Mouse (Mus musculus): ENCODE results near the gene Mansc1. TPM values are rescaled to one million over a fixed set of nuclear protein-coding genes. Genes with fewer than 3 reads are reported as not detected.

Mansc1 gene
- polyA plus RNA-seq (2012; ENCODE audit: low replicate concordance): 0.09 and 0.16 TPM in 2 replicates

GRCm38 (mm10) chr6:134631947-134632687, at the start of gene Mansc1:
Gene Mansc1 (minus strand): TSS chr6:134632488.

DNA sequence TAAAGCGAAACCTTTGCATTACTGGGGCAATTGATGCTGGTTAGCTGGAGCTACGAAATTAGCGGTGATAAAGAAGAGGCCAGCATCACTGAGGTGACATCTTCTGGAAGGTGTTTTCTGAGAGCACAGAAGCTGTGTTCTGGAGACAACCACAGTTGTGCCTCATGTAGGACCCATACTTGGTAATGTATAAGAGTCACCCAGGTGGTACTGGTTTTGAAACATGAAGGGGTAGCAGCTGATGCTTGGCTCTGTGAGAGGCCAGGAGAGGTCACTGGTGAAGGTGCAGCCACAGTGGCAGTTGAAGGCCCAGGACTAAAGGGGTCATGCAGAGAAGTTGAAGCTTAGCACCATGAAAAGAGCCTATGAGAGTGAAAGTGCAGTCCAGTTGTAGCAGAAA, 6.9 kb upstream of the Mansc1 start, which contains the start of gene Borcs5:
Gene Borcs5 (plus strand): TSS at position 301 of the 400 bp plus-strand sequence.

GRCm38 (mm10) chr6:134566818-134567485, 65.3 kb downstream of the Mansc1 start, which contains the start of gene Lrp6:
Gene Lrp6 (minus strand): TSS chr6:134566965.

Other genes with a start within 250 kb of the Mansc1 start
- gene Bcl2l14, start 236.2 kb downstream of the Mansc1 start, polyA plus RNA-seq (2012; ENCODE audit: low replicate concordance): not detected in 2 replicates
- gene Lrp6, start 65.5 kb downstream of the Mansc1 start, polyA plus RNA-seq (2012; ENCODE audit: low replicate concordance): 12.3 and 13.3 TPM in 2 replicates
- 17.6 and 25.2 TPM in 2 replicates for gene Borcs5, start 7.0 kb upstream of the Mansc1 start, polyA plus RNA-seq (2012; ENCODE audit: low replicate concordance)
- 1.6 and 3.2 TPM in 2 replicates for gene Dusp16, start 160.1 kb upstream of the Mansc1 start, polyA plus RNA-seq (2012; ENCODE audit: low replicate concordance)
- 3.1 and 6.3 TPM in 2 replicates for gene Crebl2, start 197.7 kb upstream of the Mansc1 start, polyA plus RNA-seq (2012; ENCODE audit: low replicate concordance)

All from leukemia stem cell, adult 10-12 weeks (primary cell).